Mouse (Mus musculus) 3134 (cell line): Measurements from ENCODE around the gene Slit3.

Source experiments
- DNase-seq: peaks from one replicate; pipeline ENCODE4 v3.0.0-alpha.2; 2011; ENCODE audit warnings: low spot score; ENCODE audit not compliant: insufficient read length; ENCODE audit errors: extremely low read depth

Gene Slit3

DNA sequence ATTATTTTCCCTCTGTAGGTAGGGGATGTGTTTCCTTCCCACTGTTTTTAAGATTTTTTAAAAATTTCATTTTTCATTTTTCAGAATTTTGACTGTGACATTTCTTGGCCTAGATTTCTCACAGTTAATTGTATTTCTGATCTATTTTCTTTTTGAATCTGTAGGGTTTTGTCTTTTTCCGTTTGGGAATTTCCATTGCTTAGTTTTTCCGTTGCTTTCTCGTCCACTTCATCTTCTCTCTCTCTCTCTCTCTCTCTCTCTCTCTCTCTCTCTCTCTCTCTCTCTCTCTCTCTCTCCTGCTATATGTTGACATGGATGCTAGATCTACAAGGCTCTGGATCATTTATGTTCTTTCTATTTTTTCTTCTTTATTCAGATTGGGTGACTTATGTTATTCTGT lies 143.7 kb downstream of the Slit3 start:
- DNase-seq, result no peak

DNA sequence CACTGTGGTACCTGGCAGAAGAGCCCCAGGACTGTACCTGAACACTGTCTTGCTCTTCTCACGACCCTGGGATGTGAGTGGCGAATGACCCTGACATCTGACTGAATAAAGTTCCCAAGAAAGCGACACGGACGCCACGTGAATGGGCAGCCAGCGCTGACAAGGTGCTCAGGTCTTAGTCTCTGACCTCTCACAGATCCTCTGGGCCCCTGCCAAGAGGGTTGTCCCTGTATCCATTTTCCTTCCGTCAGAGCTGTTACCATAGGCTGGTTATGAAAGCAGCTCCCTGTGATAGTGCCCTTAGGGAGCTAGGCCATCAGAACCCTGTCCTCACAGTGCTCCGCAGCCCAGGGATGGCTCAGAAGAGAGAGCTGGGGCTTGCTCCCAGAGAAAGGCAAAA lies 149.4 kb downstream of the Slit3 start:
- DNase-seq, result no peak

DNA sequence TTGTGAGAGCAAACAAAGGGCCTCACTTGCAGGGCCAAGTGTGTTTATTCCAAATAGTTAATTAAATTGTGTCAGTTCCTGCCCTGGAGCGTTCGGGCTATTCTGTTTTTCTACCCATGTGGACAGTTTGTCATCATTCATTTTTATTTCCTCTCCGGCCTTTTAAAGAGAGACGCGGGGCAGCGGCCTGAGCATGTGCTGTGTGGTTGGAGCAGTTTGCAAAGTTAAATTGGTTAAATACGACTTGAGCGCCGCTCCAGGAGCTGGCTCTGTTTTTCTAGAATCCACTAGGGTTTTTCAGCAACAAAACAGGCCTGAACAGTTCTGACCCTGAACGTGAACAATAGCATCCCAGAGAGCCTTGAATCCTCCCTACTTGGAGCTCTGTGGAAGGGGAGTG lies 152.4 kb downstream of the Slit3 start:
- no peak for DNase-seq

DNA sequence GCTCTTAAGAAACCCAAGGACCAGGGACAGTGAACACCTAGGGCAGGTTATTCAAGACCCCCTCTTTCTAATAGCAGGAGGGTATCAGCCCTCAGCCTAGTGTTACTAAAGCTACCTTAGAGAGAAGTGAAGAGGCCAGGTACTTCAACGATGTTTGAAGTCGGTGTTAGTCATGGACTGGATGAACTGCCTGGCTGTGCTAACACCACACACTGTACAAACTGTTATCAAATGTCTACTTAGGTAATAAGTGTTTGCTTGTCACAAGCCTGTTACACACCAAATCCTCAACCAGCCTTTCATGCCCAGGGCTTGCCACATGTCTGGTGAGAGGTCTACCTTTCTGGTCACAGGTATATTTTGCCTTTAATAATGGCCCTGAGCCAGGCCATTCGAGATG lies 153.0 kb downstream of the Slit3 start:
- DNase-seq, result no peak

DNA sequence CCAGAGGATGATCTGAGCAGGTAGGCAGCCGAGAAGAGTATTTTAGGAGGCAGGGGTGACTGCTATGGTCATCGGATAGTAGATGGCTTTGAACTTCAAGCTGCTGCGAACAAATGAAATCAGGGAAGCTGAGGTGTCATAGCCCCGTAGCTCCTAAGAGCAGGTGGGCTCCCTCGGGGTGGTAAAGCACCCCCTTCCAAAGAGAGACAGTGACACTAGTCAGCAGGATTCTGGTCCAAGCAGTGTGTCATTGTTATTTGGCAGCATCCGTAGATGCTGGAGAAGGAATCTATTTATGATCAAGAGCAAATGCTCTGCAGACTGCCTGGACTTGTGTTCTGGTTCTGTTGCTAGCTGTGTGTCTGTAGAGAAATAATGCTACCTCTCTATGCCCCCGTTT lies 154.3 kb downstream of the Slit3 start:
- no peak for DNase-seq

DNA sequence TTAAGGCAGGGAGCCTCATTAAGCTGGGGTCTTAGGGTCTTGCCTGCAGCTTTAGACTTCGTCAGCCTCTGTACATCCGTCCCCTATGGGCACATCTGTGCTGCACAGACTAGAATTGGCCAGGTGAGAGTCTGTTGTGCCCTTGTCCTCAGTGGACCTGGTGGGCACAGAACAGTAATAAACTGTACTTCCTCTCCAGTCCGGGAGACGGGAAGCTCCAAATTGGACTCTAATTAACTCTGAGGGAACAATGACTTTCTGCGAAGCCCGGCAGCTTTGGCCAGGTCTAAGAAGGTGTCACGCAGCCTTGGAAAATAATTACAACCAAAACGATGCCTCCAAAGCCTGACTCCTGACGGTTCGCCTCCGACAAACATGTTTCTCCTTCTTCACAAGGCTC lies 155.0 kb downstream of the Slit3 start:
- DNase-seq, result no peak

DNA sequence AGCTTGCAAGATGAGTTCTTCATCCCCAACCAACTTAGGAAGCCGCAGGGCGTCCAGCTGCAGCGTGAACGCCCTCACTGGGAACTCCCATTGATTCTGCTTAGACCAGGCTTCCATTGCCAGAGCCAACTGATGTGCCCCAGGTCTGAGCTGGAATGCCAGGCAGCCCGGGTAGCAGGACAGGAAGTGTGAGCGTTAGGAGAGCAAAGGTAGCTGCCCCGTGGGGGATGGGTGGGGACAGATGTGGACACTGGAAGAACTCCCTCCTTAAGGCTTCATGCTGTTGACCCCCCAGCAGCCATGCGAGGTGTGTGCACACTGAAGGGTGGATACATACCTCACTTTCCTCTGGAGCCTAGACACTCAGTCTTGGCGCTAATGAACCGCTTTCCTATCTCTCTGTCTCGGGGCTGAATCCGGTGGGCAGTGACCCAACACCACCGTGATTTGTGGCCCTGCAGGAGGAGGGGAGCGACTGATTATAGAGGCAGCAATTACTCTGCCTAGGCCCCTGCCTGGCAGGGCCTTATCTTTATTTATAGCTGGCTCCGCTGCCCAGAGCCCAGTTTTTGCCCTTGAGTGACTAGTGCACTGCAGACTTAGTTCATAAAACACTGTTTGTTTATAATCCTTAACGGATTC lies 157.2 kb downstream of the Slit3 start:
- no peak for DNase-seq

DNA sequence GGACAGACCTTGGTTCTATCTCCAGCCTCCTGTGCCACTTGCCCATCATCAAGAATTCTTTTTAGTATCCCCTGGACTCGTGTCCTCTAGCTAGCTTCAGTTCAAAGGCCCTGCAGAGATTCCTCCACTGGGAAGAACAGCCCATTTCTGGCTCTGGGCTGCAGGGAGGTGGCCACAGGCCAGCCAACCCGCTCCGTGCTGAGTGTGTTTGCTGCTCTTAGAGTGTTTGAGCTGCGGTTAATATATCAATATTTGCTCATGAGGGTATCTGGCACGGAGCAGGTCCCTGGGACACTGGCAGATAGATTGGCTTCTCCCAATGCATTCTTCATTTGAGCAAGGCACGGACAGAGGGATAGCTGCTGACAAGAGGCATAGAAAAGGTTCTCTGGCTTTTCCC lies 159.8 kb downstream of the Slit3 start:
- DNase-seq, result no peak

DNA sequence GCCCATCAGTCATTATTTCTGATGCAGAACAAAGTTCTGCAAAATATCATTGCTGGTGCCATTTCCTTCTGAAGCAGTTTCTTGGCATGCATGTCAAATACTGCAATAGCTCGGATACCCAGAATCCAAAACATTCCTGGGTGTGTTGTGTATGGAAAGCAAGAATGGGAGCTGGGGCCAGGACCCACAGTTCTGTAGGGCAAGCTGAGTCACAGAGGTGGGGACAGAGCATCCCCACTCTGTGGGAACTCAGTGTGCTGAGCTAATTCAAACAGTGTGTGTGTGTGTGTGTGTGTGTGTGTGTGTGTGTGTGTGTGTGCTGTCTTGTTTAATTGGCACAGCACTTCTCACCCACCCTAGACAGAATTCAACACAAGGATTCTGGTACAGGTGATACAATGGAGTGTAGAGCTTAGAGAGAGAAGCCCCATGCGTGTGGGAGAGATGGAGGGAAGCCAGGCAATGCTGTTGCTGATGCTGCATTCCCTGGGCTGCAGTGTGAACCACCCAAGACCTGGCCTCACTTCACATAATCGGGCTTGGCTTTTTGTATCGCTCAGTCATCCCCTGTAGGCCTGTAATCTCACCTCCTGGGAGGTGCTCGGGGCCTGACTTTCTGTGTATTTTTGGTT lies 161.1 kb downstream of the Slit3 start:
- DNase-seq, result no peak

DNA sequence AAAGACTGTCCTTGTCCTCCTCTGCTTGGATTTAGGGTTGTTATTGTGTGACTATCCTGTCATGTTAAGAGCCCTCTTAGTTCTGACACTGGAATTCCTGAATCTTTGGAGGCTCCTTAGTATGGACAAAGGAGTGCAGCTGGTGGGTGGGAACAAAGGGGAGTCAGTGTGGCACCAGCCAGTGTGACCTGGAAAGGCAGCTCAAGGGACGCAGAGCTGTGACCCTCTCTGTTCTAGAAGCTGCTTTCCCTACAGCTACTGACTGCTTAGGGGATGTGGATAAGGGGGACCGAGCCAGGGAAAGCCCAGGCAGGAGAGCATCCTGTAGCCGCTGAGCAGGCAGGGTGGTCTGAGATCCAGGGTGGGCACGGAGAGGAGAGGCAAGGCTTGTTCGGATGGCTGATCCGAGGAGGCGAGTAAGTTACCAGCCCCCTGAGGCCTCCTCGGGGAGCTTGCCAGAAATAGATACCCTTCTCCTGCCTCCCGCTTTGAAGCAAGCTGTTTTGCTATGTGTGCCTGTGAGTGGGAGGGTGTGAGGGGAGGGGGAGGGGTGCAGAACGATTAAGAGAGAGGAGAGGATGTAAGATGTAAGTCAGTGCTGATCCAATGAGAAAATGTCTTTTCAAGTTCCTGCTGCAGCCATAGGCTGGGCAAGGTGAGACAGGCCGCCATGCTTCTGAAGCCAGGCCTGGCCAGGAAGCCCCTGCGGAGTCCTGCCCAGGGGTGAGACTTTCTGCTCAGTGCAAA lies 162.0 kb downstream of the Slit3 start:
- DNase-seq, result no peak

DNA sequence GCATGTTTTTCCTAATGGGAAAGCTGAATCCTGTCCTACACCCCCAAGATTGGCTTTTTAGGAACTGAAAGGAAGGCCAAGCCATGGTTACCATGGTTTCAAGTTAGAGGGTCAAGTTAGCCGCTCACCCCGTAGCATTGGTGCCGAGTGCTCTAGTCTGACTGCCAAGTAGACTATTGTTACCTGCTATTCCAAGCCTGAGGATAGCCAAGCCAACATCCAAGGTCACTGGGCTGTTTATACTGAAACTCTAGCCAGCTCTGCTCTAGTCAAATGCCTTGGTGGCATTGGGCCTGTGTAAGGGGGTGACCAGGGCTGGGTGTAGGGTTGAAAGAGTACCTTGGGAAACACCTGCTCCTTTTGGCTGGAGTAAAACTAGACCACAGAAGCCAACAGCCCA lies 162.7 kb downstream of the Slit3 start:
- no peak for DNase-seq

DNA sequence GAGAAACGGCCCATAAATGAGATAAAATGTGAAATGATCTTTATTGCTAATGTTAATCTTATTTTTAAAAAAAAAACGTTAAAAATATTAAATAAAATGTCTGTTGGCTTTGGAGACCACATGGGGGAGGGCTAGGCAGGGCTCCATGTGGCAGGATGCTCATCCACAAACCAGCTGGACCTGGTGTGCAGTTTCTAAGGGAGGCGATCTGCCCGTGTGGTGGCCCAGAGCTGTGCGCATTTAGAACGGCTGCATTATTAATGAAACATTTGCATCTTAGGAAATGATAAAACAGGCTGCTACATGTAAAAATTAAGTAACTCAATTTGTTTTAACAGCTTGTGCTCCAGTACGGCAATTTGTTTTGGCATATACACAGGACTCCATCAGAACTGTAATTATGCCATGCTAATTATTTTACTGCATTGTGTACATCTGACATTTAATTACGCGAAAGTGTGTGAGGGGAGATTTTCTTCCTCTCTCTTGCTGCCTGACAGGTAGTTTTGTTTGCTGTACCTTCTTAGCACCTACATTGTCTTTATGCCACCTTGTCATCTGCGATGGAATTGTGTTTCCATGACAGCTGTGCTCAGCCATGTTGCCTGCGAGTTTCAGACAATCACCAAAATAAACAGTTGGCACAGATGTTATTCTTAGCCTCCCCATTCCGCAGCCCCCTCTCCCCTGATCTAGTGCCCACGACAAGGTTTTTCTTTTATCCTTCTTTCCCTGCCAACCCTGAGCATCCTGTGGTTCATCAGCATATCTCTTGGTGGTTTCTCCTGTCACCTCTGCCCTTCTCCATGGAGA lies 165.8 kb downstream of the Slit3 start:
- DNase-seq, result no peak

DNA sequence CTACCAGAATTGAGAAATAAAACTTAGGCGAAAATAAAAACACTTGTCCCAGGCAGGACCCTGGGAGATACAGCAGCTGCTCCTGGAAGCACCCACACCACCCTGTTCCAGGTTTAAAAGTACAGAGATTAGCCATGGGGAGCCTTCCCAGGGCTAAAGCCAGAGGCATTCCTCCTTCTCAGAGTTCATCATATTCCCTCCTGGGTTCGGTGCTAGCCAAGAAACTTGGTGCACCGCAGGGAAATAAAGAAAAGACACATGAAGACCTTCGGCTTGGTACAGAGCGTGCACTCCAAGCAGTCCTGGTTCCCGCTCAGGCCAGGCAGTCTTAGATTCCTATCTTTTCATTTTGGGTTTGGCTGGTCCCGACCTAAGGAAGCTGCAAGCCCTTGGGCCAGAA lies 167.0 kb downstream of the Slit3 start:
- DNase-seq, result no peak

DNA sequence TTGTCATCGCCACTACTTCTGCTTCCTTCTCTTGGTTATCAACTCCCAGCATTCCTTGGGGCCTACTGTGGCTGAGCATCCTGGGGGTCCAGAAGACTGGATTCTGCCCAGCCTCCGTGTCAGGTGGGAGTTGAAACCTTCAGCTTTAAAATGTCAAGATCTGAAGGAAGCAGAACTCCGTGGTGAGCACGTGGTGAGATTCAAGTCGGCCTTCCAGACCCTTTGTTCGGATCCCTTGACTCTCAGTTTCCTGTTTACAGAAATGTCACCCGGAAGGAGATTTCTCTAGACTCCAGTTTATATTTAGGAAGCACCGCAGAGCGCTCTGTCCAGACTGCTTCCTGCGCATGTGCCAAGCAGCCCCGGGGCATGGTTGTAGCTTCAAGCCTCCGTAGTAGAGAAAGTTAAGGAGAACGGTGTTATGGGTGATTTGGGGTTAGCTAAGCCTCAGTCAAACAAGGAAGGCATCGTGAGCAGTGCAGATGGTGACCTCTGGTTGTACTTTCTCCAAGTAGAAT lies 167.8 kb downstream of the Slit3 start:
- no peak for DNase-seq

DNA sequence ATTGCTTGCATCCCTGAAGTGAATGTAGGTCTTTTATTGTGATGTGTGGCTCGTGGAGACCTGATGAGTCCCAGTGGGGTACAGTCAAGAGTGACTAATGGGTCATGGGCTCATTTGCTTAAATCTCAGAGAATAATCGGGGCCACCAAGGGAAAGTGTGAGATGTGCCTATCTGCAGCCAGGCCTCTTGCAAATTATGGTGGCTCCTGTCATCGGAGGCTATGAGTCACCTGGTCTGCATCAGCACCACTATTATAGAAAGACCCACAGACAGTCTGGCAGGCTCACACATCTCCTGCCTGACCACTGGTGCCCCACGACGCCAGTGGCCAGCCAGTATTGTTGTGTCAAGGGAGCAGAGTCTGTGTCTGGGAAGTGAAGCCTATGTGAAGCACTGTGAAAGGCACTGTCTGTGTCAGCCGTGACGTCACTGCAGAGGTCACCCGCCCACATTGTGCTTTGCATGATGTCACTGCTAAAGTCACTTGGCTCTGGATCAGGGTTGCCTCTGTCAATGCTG lies 171.3 kb downstream of the Slit3 start:
- no peak for DNase-seq

DNA sequence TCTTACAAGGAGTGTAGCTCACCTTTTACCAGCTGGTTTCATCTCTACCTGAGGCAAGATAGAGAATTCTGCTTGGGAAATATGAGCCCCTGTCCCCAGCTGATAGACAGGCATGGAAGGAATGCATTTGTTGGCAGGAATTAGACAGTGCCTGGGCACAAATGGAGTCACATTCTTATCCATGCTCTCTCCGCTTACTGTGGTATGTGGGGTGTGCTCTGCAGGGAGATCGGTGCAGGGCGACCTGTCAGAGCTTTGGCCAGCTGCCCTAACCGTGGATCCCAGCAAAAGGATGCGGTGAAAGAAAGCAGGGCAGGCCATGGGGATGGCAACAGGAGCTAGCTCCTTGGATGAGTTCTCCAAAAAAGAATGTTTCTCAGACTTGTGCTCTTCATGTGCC lies 172.2 kb downstream of the Slit3 start:
- DNase-seq, result no peak

DNA sequence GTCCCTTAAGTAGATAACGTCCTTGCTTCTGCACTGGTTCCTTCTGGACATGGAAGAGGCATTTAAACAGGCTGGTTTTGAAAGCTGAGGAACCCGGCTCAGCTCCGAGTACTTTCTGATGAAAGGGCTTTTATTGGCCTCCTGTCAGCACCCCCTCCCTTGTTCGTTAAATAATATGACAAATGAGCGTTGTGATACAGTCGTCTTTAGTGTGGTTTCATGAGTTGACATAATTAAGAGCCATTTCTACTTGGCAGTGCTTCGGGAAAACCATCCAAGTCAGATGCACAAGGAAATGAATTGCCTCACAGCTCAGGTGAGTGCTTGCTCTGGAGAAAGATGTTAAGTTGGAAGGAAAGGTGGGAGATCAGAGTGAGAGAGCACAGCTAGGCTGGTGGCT lies 173.6 kb downstream of the Slit3 start:
- no peak for DNase-seq

DNA sequence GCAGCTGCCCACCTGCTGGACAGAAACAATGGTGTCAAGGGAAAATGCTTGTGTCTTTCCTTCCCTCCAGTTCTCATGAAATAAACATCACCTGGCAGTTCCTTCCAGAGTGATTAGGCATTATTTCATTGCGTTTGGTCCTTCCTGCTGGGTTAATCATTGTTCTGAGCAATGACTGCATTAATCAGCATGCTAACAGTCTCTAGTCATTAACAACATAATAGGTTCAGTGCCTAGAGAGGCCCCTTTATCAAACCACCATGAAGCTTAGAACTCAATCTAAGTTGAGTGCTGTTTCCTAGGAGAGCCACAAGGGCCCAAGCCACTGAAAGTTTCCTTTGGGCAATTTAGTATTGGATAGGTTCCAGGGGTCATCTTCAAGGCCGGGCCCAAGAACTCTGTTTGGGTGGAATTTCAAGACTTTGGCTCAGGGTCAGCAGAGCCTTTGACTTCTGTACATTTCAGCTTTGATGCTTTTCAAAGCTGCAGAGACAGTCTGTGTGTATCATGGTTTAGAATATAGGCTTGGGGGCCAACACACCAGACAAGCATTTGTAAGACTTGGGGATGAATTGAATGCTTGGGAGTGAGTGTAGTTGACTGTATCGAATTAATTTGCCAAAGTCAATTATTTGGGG lies 174.3 kb downstream of the Slit3 start:
- no peak for DNase-seq

DNA sequence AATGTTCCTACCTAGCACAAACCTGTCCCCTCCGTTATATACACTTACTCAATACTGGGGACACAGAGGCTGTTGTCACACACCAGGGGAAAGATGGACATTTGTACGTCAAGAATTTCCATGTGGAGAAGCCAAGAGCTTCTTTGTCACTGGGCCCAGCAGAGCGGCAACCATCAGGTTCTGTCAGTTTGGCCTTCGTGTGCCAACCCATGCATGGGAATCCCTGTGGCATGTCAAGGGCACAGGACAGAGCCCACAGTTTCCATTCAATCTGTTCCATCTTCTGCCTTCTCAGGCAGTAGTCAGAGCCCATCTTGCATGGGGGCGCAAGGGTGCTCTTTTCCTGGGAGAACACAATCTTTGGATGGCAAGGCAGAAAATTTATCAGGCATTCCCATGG lies 175.8 kb downstream of the Slit3 start:
- DNase-seq, result no peak

DNA sequence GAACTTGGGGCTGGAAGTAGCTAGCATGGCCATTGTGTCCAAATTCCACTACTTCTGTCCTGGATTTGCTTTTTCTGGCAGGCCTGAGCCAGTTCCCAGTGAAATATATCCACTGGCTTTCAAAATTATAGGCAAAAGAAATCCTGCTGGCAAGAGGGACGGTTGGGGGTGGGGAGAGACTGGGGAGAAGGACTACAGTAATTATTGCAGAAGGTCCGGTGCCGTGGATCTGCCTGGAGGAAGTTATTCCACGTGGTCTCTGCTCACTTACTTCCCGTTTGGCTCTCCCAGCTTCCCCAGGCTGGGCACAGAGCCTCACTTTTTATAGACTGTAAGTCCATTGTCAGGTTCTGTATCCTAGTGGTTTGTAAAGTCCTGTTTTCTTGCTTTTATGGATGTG lies 176.3 kb downstream of the Slit3 start:
- no peak for DNase-seq
